Mouse (Mus musculus) G1E (cell line): ENCODE measurements around the gene Hmmr. TPM values are rescaled to one million over a fixed set of nuclear protein-coding genes. Genes with fewer than 3 reads are reported as not detected.
A peak's percentile ranks its signal among the peaks of the same experiment; 100 is the strongest.

ENCODE experiments used
- ATAC-seq: 2 replicates; pipeline ENCODE4 v1.8.0; 2016; ENCODE audit warnings: mild to moderate bottlenecking; ENCODE audit not compliant: insufficient number of reproducible peaks, poor library complexity, low FRiP score, severe bottlenecking; ENCODE audit errors: extremely low read depth
- DNase-seq: peaks from one replicate; pipeline ENCODE4 v3.0.0; 2012; ENCODE audit warnings: low spot score
- H3K27me3 ChIP-seq: 2 replicates; pipeline ENCODE4 v1.6.1; 2012; ENCODE audit warnings: mild to moderate bottlenecking, low read length, inconsistent platforms; ENCODE audit not compliant: insufficient read depth
- H3K36me3 ChIP-seq: replicated peaks from 2 replicates; pipeline ENCODE3; 2012; ENCODE audit warnings: mild to moderate bottlenecking, inconsistent platforms
- H3K4me1 ChIP-seq: 2 replicates; pipeline ENCODE4 v1.6.1; 2012; ENCODE audit warnings: low read depth, low read length, inconsistent platforms, mixed read lengths; ENCODE audit not compliant: insufficient read depth
- H3K4me3 ChIP-seq: 2 replicates; pipeline ENCODE4 v1.5.1; 2012; ENCODE audit warnings: low read depth, mild to moderate bottlenecking, inconsistent platforms, low read length, moderate library complexity, mixed read lengths
- H3K9me3 ChIP-seq: replicated peaks from 2 replicates; pipeline ENCODE4 v1.6.1; 2012; ENCODE audit warnings: inconsistent platforms
- CTCF ChIP-seq: IDR thresholded peaks from 2 replicates; pipeline ENCODE4 v1.5.1; 2012; ENCODE audit warnings: low read depth, low read length, inconsistent platforms, mixed read lengths
- GATA1 ChIP-seq: IDR thresholded peaks from 2 replicates; pipeline ENCODE4 v1.6.1; 2012; ENCODE audit warnings: borderline replicate concordance, low read length, inconsistent platforms, mixed read lengths
- GATA2 ChIP-seq: IDR thresholded peaks from 2 replicates; pipeline ENCODE4 v1.6.1; 2012; ENCODE audit warnings: low read depth, low read length, inconsistent platforms, borderline replicate concordance
- POLR2AphosphoS5 ChIP-seq: IDR thresholded peaks from 2 replicates; pipeline ENCODE4 v1.6.1; 2012; ENCODE audit warnings: low read depth, low read length, inconsistent platforms; ENCODE audit not compliant: insufficient replicate concordance
- TAL1 ChIP-seq: conservative IDR thresholded peaks from 2 replicates; pipeline ENCODE4 v1.6.1; 2012; ENCODE audit warnings: low read depth, low read length, inconsistent platforms, mixed read lengths
- polyA plus RNA-seq: library from polyadenylated mRNA; stranded (reverse); fragments of >175 nt; gene quantifications from 2 replicates; pipeline ENCODE4 v1.2.3, GENCODE M21; 2012
- total RNA-seq, 2 experiments: library from RNA; stranded (forward) in 1 of 2; stranded (reverse) in 1 of 2; fragments of 200-1000 nt in 1 of 2; fragments of >200 nt in 1 of 2; fragmentation: Nextera tagmentation in 1 of 2; gene quantifications; 2 replicates each; pipeline ENCODE4 v1.2.3; 2014 to 2017

The Hmmr gene
- total and polyA plus RNA-seq, 3 experiments = 2.8 to 202 (median 99.2) TPM

GRCm38 (mm10) chr11:40744348-40744747 is 11.1 kb upstream of the Hmmr start:
- Histone ChIP-seq H3K4me1 (peaks cover 17% of the 10 kb centered on the region), H3K36me3 (peaks cover 49% of the 10 kb centered on the region), H3K4me3 (no peak overlapping the region), H3K9me3 (no peaks in the 10 kb centered on the region), H3K27me3 (no peaks in the 10 kb centered on the region)
- no peak for TF ChIP-seq POLR2AphosphoS5
- TF ChIP-seq GATA2 = no peak
- TF ChIP-seq TAL1 = no peak
- no peak for TF ChIP-seq GATA1
- no peak for TF ChIP-seq CTCF
- DNase-seq = no peak
- no peak for ATAC-seq

GRCm38 (mm10) chr11:40741605-40742262 is 8.5 kb upstream of the Hmmr start:
- ATAC-seq (peak; percentile 92), DNase-seq (no peak)
- Histone ChIP-seq H3K36me3 (peaks cover 61% of the 10 kb centered on the region), H3K4me1 (peaks cover 23% of the 10 kb centered on the region), H3K4me3 (peak overlapping the region; percentile 1; the same call in 1 of the 2 replicates), H3K9me3 (no peaks in the 10 kb centered on the region), H3K27me3 (no peaks in the 10 kb centered on the region)
- no peak for TF ChIP-seq GATA1
- no peak for TF ChIP-seq GATA2
- no peak for TF ChIP-seq POLR2AphosphoS5
- TF ChIP-seq CTCF = no peak
- TF ChIP-seq TAL1 = no peak

GRCm38 (mm10) chr11:40737369-40737768 is 4.1 kb upstream of the Hmmr start:
- Histone ChIP-seq H3K36me3 (peaks cover 60% of the 10 kb centered on the region), H3K9me3 (no peaks in the 10 kb centered on the region), H3K4me1 (peaks cover 27% of the 10 kb centered on the region), H3K4me3 (no peak overlapping the region), H3K27me3 (no peaks in the 10 kb centered on the region)
- TF ChIP-seq GATA1 = no peak
- no peak for TF ChIP-seq CTCF
- TF ChIP-seq GATA2 = no peak
- TF ChIP-seq TAL1 = no peak
- no peak for TF ChIP-seq POLR2AphosphoS5
- no peak for DNase-seq
- ATAC-seq = no peak

- ATAC-seq = no peak
- H3K9me3 ChIP-seq = no peaks in the 10 kb centered on the region
- peak overlapping the region; percentile 93 for H3K4me3 ChIP-seq
- H3K4me1 ChIP-seq = peaks cover 26% of the 10 kb centered on the region
- H3K27me3 ChIP-seq = no peaks in the 10 kb centered on the region
- TF ChIP-seq GATA1 (no peak), CTCF (no peak), POLR2AphosphoS5 (no peak), GATA2 (no peak), TAL1 (no peak)
- peaks cover 46% of the 10 kb centered on the region for H3K36me3 ChIP-seq
- DNase-seq = no peak
Observed at GRCm38 (mm10) chr11:40734251-40734752, 1.1 kb upstream of the Hmmr start.

GRCm38 (mm10) chr11:40732997-40733338 is 254 bp downstream of the Hmmr start:
- Histone ChIP-seq H3K27me3 (no peaks in the 10 kb centered on the region), H3K4me1 (peaks cover 26% of the 10 kb centered on the region), H3K4me3 (peak overlapping the region; percentile 93), H3K36me3 (peaks cover 43% of the 10 kb centered on the region), H3K9me3 (no peaks in the 10 kb centered on the region)
- TF ChIP-seq TAL1 = no peak
- TF ChIP-seq GATA2 = no peak
- TF ChIP-seq CTCF = no peak
- TF ChIP-seq GATA1 = no peak
- TF ChIP-seq POLR2AphosphoS5 = no peak
- DNase-seq (no peak), ATAC-seq (no peak)

GRCm38 (mm10) chr11:40718324-40718723 is 14.9 kb downstream of the Hmmr start:
- Histone ChIP-seq H3K4me3 (no peak overlapping the region), H3K9me3 (no peaks in the 10 kb centered on the region), H3K4me1 (peaks cover 3% of the 10 kb centered on the region; the same call in 1 of the 2 replicates), H3K36me3 (peaks cover 95% of the 10 kb centered on the region), H3K27me3 (no peaks in the 10 kb centered on the region)
- DNase-seq (no peak), ATAC-seq (peak; percentile 34)
- TF ChIP-seq POLR2AphosphoS5 (no peak), GATA2 (no peak), TAL1 (no peak), GATA1 (no peak), CTCF (no peak)

GRCm38 (mm10) chr11:40715524-40715923 is 17.7 kb downstream of the Hmmr start:
- no peak for DNase-seq
- H3K36me3 ChIP-seq = peaks cover 94% of the 10 kb centered on the region
- no peak for TF ChIP-seq GATA1
- no peak for TF ChIP-seq POLR2AphosphoS5
- no peak for TF ChIP-seq CTCF
- no peak for TF ChIP-seq GATA2
- TF ChIP-seq TAL1 = no peak
- no peak overlapping the region for H3K4me3 ChIP-seq
- no peaks in the 10 kb centered on the region for H3K9me3 ChIP-seq
- no peak for ATAC-seq
- peaks cover 3% of the 10 kb centered on the region; the same call in 1 of the 2 replicates for H3K4me1 ChIP-seq
- H3K27me3 ChIP-seq = no peaks in the 10 kb centered on the region
